Mouse (Mus musculus): ENCODE results near the gene Mdp1. TPM values are rescaled to one million over a fixed set of nuclear protein-coding genes. Genes with fewer than 3 reads are reported as not detected.

Gene Mdp1
- polyA plus RNA-seq, 1 experiment from 2014 or later = 65.6 TPM

DNA sequence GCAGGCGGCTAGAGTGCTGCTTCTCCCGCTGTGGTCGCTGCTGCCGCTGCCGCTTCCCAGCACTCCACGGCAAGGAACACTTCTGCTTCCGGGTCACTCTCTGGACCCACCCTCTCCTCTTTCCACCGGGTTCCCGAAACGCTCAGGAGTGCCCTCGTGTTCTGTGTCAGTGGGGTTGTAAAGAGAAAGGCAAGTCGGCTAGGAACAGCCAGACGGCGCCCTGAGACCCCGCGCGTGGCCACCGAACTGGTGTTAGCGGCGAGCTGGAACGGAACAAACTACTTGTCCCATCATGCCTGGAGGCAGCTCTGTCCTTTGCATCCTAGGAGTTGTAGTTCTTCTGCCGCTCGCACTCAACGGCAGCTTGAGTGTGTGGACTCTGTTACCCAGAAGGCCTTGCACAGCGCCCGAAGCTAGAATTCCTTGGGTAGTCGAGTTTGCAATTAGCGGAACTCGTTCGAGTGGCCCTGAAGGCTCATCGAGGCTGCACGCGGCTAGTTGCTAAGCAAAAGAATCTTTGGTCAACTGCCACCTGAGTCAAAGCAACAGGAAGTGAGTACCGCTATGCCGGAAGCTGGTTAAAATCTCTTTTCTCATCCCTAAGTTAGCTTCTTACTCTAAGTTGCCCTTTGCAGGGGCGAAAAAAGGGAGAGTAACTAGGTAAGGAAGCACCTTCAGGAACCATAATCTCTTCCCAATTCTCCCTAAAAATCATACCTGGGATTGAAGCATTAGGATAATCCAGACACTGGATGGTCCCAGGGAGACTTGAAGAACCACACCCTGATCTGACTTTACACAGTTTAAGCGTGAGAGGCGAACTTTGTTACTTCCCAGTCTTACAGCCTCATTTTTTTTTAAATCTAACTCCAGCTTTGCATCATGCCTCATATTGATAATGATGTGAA, 11.8 kb upstream of the Mdp1 start, which contains the start of the genes Gmpr2 and Nedd8:
Gmpr2 (plus strand) TSS at position 109 of the 908 bp plus-strand sequence.
Nedd8 (minus strand) TSS at position 292 of the 908 bp plus-strand sequence.
- Histone ChIP-seq H3K36me3 (peaks cover 38% of the 10 kb centered on the region), H3K9me3 (no peaks in the 10 kb centered on the region), H3K27ac (peak within 1 kb of the TSS; percentile 96), H3K4me1 (replicated peaks) (peaks cover 21% of the 10 kb centered on the region), H3K27me3 (ENCODE audit: insufficient read depth, poor library complexity, severe bottlenecking) (no peaks in the 10 kb centered on the region), H3K4me3 (peak within 1 kb of the TSS; percentile 74)
- WGBS = 1% methylated on average over 38 of the region's 38 CpGs
- DNase-seq (ENCODE audit: low spot score) = peak; percentile 92

DNA sequence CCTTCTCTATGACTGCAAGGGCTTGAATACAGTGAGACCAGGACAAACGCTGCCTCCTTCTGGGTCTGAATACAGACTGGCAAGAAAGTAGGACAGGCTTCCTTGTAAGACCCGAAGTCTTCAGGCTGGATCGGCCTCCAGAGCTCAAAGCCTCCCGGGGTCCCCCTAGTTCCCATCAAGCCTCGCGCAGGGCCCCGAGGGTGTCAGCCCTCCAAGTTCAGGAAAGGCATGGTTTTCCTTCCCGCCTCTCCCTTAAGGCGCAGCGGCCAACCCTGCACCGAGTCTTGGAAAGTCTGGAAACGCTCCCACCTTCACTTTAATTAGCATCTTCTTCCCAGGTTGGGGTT, 11.2 kb upstream of the Mdp1 start:
- Histone ChIP-seq H3K4me3 (peak overlapping the region; percentile 74), H3K9me3 (no peaks in the 10 kb centered on the region), H3K4me1 (replicated peaks) (peaks cover 21% of the 10 kb centered on the region), H3K27me3 (ENCODE audit: insufficient read depth, poor library complexity, severe bottlenecking) (no peaks in the 10 kb centered on the region), H3K27ac (peak overlapping the region; percentile 96), H3K36me3 (peaks cover 37% of the 10 kb centered on the region)
- no peak for DNase-seq (ENCODE audit: low spot score)
- whole genome bisulfite sequencing = 0% methylated on average over 12 of the region's 12 CpGs

DNA sequence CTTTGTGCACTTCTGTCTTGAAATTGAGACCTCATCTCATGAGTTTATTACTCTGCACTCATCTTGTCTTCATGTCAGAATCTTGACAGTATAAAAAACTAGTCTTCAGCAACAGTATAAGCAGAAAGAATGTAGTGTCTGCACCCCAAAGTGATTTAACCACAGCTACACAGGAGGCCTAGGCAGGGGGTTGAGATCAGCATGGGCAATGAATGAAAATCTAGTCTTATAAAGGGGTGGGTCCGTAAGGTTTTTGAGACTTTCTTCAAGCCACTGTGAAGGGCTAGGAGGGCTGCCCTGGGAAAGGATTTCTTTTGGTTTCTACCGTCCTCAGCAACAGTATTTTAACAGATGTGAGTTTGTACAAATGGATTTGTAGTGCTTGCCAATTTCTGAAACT, 328 bp upstream of the Mdp1 start:
- Histone ChIP-seq H3K27me3 (ENCODE audit: insufficient read depth, poor library complexity, severe bottlenecking) (no peaks in the 10 kb centered on the region), H3K36me3 (peaks cover 56% of the 10 kb centered on the region), H3K27ac (0 out of 2 replicates have a peak overlapping the region, but pooled peaks have one; percentile 89), H3K9me3 (no peaks in the 10 kb centered on the region), H3K4me1 (replicated peaks) (peaks cover 12% of the 10 kb centered on the region), H3K4me3 (peak overlapping the region; percentile 80)
- WGBS = 44% methylated on average over 2 of the region's 2 CpGs
- no peak for DNase-seq (ENCODE audit: low spot score)

DNA sequence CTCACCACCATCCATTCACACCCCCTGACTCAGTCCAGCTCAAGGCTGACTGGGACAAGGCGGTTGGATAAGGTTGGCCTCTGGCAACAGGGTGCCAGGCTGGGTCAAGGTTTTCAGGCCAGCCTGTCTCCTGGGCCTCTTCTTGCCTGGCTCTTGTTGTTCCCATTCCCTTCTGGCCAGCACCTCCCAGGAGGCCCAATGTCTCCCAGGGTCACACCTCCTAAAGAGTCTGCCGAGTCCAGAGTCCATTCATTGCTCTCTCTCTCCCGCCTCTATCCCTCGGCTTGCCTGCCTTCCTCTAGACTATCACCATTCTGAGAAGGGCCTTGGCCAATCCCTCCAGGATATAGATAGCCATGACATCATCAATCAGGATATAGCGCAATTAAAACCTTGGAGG, 2.3 kb downstream of the Mdp1 start:
- 89% methylated on average over 5 of the region's 5 CpGs for WGBS
- no peaks in the 10 kb centered on the region for H3K27me3 ChIP-seq (ENCODE audit: insufficient read depth, poor library complexity, severe bottlenecking)
- H3K4me3 ChIP-seq = no peak overlapping the region
- H3K27ac ChIP-seq = no peak overlapping the region
- peaks cover 44% of the 10 kb centered on the region for H3K36me3 ChIP-seq
- peaks cover 12% of the 10 kb centered on the region for H3K4me1 ChIP-seq (replicated peaks)
- H3K9me3 ChIP-seq = no peaks in the 10 kb centered on the region
- DNase-seq (ENCODE audit: low spot score) = no peak

DNA sequence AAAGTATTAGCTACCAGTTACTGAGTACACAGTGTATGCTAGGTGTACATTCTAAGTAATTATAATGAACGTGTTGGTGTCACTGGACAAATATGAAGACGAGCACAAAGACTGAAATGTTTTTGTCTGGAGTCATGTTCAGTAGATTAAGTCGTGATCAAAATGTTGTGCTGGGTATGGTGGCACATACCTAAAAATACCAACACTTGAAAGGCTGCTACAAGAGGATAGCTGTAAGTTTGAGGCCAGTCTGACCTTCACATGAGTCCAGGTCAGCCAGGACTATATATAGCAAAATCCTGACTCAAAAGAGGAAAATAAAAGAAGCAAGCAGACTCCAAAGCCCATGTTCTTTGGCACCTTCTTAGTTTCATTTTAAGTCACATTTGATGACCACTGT, 3.4 kb downstream of the Mdp1 start:
- peaks cover 12% of the 10 kb centered on the region for H3K4me1 ChIP-seq (replicated peaks)
- 88% methylated on average over 3 of the region's 3 CpGs for WGBS

DNA sequence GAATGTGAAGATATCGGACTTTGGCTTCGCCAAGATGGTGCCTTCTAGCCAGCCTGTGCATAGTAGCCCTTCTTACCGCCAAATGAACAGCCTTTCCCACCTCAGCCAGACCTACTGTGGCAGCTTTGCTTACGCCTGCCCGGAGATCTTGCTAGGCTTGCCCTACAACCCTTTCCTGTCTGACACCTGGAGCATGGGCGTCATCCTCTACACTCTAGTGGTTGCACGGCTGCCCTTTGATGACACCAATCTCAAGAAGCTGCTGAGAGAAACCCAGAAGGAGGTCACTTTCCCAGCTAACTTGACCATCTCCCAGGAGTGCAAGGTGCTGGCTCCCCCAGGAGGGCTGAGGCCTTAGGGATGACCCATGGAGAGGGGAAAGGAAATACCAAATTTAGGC, 8.8 kb downstream of the Mdp1 start:
- H3K36me3 ChIP-seq = peaks cover 11% of the 10 kb centered on the region
- H3K27ac ChIP-seq = no peak overlapping the region
- H3K4me3 ChIP-seq = no peak overlapping the region
- H3K9me3 ChIP-seq = no peaks in the 10 kb centered on the region
- H3K27me3 ChIP-seq (ENCODE audit: insufficient read depth, poor library complexity, severe bottlenecking) = no peaks in the 10 kb centered on the region
- no peak for DNase-seq (ENCODE audit: low spot score)
- 90% methylated on average over 7 of the region's 7 CpGs for WGBS
- H3K4me1 ChIP-seq (replicated peaks) = no peaks in the 10 kb centered on the region

More for the DNA sequence above, 3.4 kb downstream of the Mdp1 start:
- Histone ChIP-seq H3K9me3 (no peaks in the 10 kb centered on the region), H3K36me3 (peaks cover 33% of the 10 kb centered on the region), H3K27ac (no peak overlapping the region), H3K4me3 (no peak overlapping the region), H3K27me3 (ENCODE audit: insufficient read depth, poor library complexity, severe bottlenecking) (no peaks in the 10 kb centered on the region)
- DNase-seq (ENCODE audit: low spot score) = no peak

DNA sequence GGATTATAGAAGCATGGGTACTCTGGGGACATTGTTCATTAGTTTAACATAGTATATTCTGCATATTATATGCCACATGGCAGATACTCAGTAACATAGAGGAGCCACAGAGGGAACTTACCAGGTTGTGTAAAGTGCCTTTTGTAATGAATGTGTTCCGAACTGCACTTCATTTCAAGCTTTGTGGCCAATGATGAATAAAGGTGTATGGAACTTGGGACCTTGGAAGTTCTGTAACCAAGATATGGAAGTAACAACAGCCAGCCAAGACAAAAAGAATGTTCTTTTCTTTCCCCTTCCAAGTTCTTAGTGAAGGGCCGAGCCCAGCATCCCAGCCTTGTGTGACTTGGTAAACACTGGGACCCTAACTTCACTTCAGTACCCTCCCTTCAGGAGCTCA, 10.4 kb downstream of the Mdp1 start, which contains the start of gene Tssk4:
Tssk4 (plus strand) TSS at position 301 of the 400 bp plus-strand sequence.
- Histone ChIP-seq H3K9me3 (no peaks in the 10 kb centered on the region), H3K27ac (no peak within 1 kb of the TSS), H3K4me3 (no peak within 1 kb of the TSS), H3K27me3 (ENCODE audit: insufficient read depth, poor library complexity, severe bottlenecking) (no peaks in the 10 kb centered on the region), H3K36me3 (peaks cover 19% of the 10 kb centered on the region), H3K4me1 (replicated peaks) (peaks cover 5% of the 10 kb centered on the region)
- WGBS = 88% methylated on average over 2 of the region's 2 CpGs
- no peak for DNase-seq (ENCODE audit: low spot score)

DNA sequence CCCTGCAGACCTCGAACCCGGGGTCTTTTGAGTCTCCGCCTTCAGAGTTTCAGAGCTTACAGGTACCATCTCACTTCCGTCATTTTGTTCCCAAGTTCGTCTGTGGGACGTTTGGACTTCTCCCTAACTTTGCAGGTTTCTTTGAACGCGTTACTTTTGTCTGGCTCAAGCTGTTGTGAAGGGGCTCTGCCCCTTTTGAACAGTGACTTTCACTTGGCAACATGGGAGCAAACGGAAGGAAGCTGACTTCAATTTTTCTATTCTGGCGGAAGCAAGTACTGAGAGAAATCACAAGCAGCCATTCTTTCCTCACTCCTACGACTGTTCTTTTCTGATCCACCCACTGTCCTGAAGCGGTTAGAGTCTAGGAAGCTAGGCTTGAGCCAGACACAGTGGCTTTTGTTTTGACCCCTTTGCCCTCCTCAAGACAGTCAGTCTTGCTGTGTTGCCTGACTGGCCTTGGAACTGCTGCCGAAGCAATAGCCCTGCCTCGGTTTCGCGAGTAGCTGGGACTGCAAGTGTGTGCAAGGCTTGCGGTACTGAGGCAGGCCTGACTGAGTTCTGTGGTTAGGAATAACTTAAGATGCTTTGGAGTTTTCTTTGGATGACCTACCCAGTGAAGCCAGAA, 15.9 kb downstream of the Mdp1 start:
- DNase-seq (ENCODE audit: low spot score) = no peak
- peaks cover 45% of the 10 kb centered on the region for H3K36me3 ChIP-seq
- H3K4me1 ChIP-seq (replicated peaks) = peaks cover 23% of the 10 kb centered on the region
- H3K9me3 ChIP-seq = no peaks in the 10 kb centered on the region
- H3K27me3 ChIP-seq (ENCODE audit: insufficient read depth, poor library complexity, severe bottlenecking) = no peaks in the 10 kb centered on the region
- 32% methylated on average over 17 of the region's 17 CpGs for WGBS
- H3K4me3 ChIP-seq = peak overlapping the region; percentile 87
- H3K27ac ChIP-seq = peak overlapping the region; percentile 99

DNA sequence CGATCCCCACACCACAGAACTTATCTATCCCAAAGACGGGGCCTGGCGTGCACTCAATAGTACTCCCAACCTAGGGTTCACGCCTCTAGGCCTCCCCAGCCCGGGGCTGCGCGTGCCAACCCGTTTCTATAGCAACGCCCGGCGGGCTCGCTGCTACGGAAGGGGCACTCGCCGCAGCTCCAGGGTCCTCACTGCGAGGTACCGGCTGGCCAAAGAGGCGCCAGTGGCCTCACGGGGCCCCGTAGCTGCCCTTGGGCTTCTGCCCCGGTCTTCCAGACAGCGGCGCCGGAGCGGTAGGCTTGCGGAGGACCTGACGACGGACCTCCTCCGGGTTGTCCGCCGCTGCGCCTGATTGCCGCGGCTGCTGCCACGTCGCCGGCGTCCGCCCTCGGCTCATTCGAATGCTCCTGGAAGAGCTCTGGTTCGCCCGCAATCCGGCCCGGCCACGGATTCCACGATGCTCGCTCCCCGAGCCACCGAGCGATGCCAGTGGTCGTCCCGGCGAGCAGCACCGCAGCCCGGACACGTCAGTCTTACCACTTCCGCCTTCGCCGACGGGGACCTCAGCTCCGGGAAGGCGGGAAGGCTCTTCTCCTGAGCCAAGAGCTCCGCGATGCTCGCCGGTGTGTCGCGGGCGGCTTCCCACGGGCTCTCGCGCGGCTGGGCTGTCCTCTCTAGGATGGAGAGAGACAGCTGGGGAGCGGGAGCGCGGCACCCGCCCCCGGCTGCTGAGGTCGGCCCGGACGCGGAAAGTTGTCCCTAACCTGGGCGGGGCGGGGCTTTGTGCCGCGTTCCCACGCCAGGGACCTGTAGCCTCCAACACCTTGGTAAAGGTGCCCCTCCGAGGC, 17.0 kb downstream of the Mdp1 start, which contains the start of gene Tm9sf1:
Tm9sf1 (minus strand) TSS at position 747 of the 848 bp plus-strand sequence.
- no peaks in the 10 kb centered on the region for H3K27me3 ChIP-seq (ENCODE audit: insufficient read depth, poor library complexity, severe bottlenecking)
- peaks cover 23% of the 10 kb centered on the region for H3K4me1 ChIP-seq (replicated peaks)
- H3K9me3 ChIP-seq = no peaks in the 10 kb centered on the region
- peaks cover 55% of the 10 kb centered on the region for H3K36me3 ChIP-seq
- DNase-seq (ENCODE audit: low spot score) = peak; percentile 91
- WGBS = under 1% methylated on average over 89 of the region's 89 CpGs
- peak within 1 kb of the TSS; percentile 99 for H3K27ac ChIP-seq
- peak within 1 kb of the TSS; percentile 87 for H3K4me3 ChIP-seq

DNA sequence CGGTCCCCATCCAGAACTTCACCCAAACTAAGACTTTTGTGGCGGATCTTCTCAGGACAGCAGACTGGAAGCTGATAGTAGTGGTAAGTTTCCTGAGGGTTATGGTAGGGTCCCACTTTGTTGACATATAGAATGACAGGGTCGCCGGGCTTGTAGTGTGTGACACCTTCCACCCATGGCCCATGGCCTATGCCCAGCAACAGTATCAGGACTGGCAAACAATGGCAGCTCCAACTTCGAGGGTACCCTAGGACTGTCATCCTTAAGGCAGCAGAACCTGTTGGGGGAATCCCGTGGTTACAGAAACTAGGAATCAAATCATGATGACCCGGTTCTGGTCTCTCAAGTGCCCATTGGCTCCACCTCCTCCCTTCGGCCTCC, 17.6 kb downstream of the Mdp1 start:
- DNase-seq (ENCODE audit: low spot score) = no peak
- H3K4me1 ChIP-seq (replicated peaks) = peaks cover 23% of the 10 kb centered on the region
- H3K9me3 ChIP-seq = no peaks in the 10 kb centered on the region
- H3K36me3 ChIP-seq = peaks cover 61% of the 10 kb centered on the region
- peak overlapping the region; percentile 99 for H3K27ac ChIP-seq
- 19% methylated on average over 8 of the region's 8 CpGs for WGBS
- no peaks in the 10 kb centered on the region for H3K27me3 ChIP-seq (ENCODE audit: insufficient read depth, poor library complexity, severe bottlenecking)
- H3K4me3 ChIP-seq = peak overlapping the region; percentile 87

DNA sequence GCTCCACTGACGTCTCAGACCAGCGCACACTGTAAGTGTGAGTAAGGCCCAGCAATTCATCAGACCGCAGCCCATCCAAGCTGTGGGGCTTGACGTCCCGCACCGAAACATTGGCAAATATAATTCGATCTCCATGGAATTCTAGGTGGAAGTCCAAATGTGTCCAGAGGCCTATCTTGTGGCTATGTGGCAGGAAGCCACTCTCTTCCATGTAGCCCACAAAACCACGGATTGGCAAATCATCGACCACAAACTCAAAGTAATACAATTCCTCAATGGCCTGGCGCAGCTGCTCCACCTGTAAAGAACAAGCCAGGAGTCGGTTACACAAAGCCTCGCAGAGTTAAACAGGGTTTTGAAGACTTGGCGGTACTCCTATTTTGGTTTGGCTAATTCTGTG, 19.0 kb downstream of the Mdp1 start:
- no peaks in the 10 kb centered on the region for H3K9me3 ChIP-seq
- H3K4me3 ChIP-seq = no peak overlapping the region
- DNase-seq (ENCODE audit: low spot score) = no peak
- H3K36me3 ChIP-seq = peaks cover 62% of the 10 kb centered on the region
- H3K27ac ChIP-seq = no peak overlapping the region
- H3K27me3 ChIP-seq (ENCODE audit: insufficient read depth, poor library complexity, severe bottlenecking) = no peaks in the 10 kb centered on the region
- peaks cover 25% of the 10 kb centered on the region for H3K4me1 ChIP-seq (replicated peaks)
- 96% methylated on average over 13 of the region's 13 CpGs for WGBS

DNA sequence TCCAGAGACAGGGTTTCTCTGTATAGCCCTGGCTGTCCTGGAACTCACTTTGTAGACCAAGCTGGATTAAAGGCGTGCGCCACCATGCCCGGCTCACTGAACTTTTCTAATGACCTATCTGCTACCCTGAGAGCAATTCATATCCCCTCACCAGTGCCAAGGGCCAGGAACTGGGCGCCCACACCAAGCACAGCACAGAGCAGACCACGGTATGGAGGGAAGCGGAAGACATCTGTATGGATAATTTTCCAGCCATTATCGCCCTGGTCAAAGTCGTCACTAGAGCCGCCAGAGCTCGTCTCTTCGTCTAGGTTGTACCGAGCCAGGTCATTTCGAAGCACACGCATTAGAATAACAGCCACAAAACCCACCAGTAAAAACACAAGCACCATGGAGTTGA, 19.5 kb downstream of the Mdp1 start:
- peaks cover 29% of the 10 kb centered on the region for H3K4me1 ChIP-seq (replicated peaks)
- DNase-seq (ENCODE audit: low spot score) = no peak
- no peaks in the 10 kb centered on the region for H3K9me3 ChIP-seq
- H3K27me3 ChIP-seq (ENCODE audit: insufficient read depth, poor library complexity, severe bottlenecking) = no peaks in the 10 kb centered on the region
- H3K4me3 ChIP-seq = no peak overlapping the region
- WGBS = 96% methylated on average over 14 of the region's 14 CpGs
- H3K27ac ChIP-seq = no peak overlapping the region
- H3K36me3 ChIP-seq = peaks cover 61% of the 10 kb centered on the region
